13 mouse cellular contexts compared by ENCODE assay signal in genomic region chr2:34355801-34356211, GRCm38 (mm10). TPM values are rescaled to one million over a fixed set of nuclear protein-coding genes. Genes with fewer than 3 reads are reported as not detected.
DNase-seq lines count a peak whose midpoint lies in the region; ATAC-seq lines count a peak whose summit lies in the region.
"Had no signal": no experiment of that assay in that cellular context is flagged by ENCODE, and none has a peak within 500 bp of the region (broad histone marks: within the 10 kb centered on the region; RNA-seq: fewer than 3 reads in every experiment).

No protein-coding gene starts in this region.

- H3K9ac ChIP-seq in limb, embryonic 11.5 days (ENCODE audit: low read length) = no peak overlapping the region
- peak overlapping the region; percentile 56 for H3K9ac ChIP-seq in hindbrain, embryonic 13.5 days
- H3K9ac ChIP-seq: lung, embryonic 15.5 days had no signal

- peaks cover 8% of the 10 kb centered on the region; the same call in 1 of the 2 replicates for H3K4me1 ChIP-seq in limb, embryonic 11.5 days (ENCODE audit: control insufficient read depth, insufficient read depth, low read length)
- peaks cover 34% of the 10 kb centered on the region for H3K4me1 ChIP-seq in limb, embryonic 10.5 days
- H3K4me1 ChIP-seq in hindbrain, embryonic 13.5 days (replicated peaks) = peaks cover 44% of the 10 kb centered on the region

- no peaks in the 10 kb centered on the region for H3K9me3 ChIP-seq in limb, embryonic 11.5 days (ENCODE audit: control insufficient read depth, low read length)
- no peaks in the 10 kb centered on the region for H3K9me3 ChIP-seq in limb, embryonic 10.5 days (replicated peaks)
- no peaks in the 10 kb centered on the region for H3K9me3 ChIP-seq in hindbrain, embryonic 13.5 days
- H3K9me3 ChIP-seq: G1E; lung, embryonic 15.5 days had no signal

- no peak overlapping the region for H3K4me3 ChIP-seq in limb, embryonic 11.5 days (ENCODE audit: low read depth, low read length)
- no peak overlapping the region for H3K4me3 ChIP-seq in limb, embryonic 10.5 days
- H3K4me3 ChIP-seq in hindbrain, embryonic 13.5 days = no peak overlapping the region
- H3K4me3 ChIP-seq: lung, embryonic 15.5 days had no signal

- H3K27ac ChIP-seq in limb, embryonic 11.5 days (replicated peaks; ENCODE audit: low read depth, low read length) = no peak overlapping the region
- no peak overlapping the region for H3K27ac ChIP-seq in limb, embryonic 10.5 days
- peak overlapping the region; percentile 84 for H3K27ac ChIP-seq in hindbrain, embryonic 13.5 days
- H3K27ac ChIP-seq: lung, embryonic 15.5 days had no signal

- 58% methylated on average over 7 of the region's 7 CpGs for WGBS in limb, embryonic 11.5 days
- WGBS in limb, embryonic 10.5 days = 66% methylated on average over 7 of the region's 7 CpGs
- 21% methylated on average over 7 of the region's 7 CpGs for WGBS in hindbrain, embryonic 13.5 days

- no peaks in the 10 kb centered on the region for H3K36me3 ChIP-seq in limb, embryonic 11.5 days (ENCODE audit: control insufficient read depth, insufficient read depth, low read length)
- H3K36me3 ChIP-seq in limb, embryonic 10.5 days = no peaks in the 10 kb centered on the region
- H3K36me3 ChIP-seq in hindbrain, embryonic 13.5 days = no peaks in the 10 kb centered on the region
- H3K36me3 ChIP-seq: G1E had no signal

- no peak overlapping the region for H3K4me2 ChIP-seq in limb, embryonic 11.5 days (ENCODE audit: low read depth, severe bottlenecking)
- peak overlapping the region; percentile 27; the same call in 1 of the 2 replicates for H3K4me2 ChIP-seq in hindbrain, embryonic 13.5 days
- H3K4me2 ChIP-seq: lung, embryonic 15.5 days had no signal

- no peaks in the 10 kb centered on the region for H3K27me3 ChIP-seq in limb, embryonic 11.5 days (ENCODE audit: control insufficient read depth, insufficient read depth, low read length)
- H3K27me3 ChIP-seq in limb, embryonic 10.5 days (ENCODE audit: low read depth, poor library complexity, severe bottlenecking) = no peaks in the 10 kb centered on the region
- no peaks in the 10 kb centered on the region for H3K27me3 ChIP-seq in hindbrain, embryonic 13.5 days
- H3K27me3 ChIP-seq: lung, embryonic 15.5 days had no signal

- no peak for ATAC-seq in limb, embryonic 11.5 days (ENCODE audit: insufficient number of reproducible peaks, low FRiP score, low TSS enrichment, low read depth)
- ATAC-seq in hindbrain, embryonic 13.5 days (ENCODE audit: low FRiP score) = no peak

- peak; percentile 24 for DNase-seq in limb, embryonic 11.5 days (ENCODE audit: low spot score)
- no peak for DNase-seq in limb, embryonic 10.5 days (ENCODE audit: low spot score)
- peak; percentile 60 for DNase-seq in embryo, embryonic 11 days
- DNase-seq in retina, embryonic 14.5 days (ENCODE audit: low spot score) = peak; percentile 33
- no peak for DNase-seq in yolk sac, embryonic 10.5 days (ENCODE audit: low spot score)
- DNase-seq in right cerebral cortex, adult 2 months (ENCODE audit: low spot score in 2 of 2) = no peak
- DNase-seq: heart, postnatal 10 days; kidney, postnatal 36 days; left cerebral cortex, postnatal 4 days; thymus, postnatal 4 days had no signal

RNA-seq across cellular contexts. Expression of gene Pbx3, which starts 17.1 kb away (rescaled TPM):
- 33.5 and 35.0 TPM in 2 replicates for polyA plus RNA-seq in limb, embryonic 11.5 days (2014; fragmentation: Nextera tagmentation; extraction: Ambion mirVana)
- 30.0 and 31.9 TPM in 2 replicates for polyA plus RNA-seq in limb, embryonic 10.5 days (2016; fragmentation: Nextera tagmentation; extraction: Ambion mirVana)
- polyA plus RNA-seq in hindbrain, embryonic 13.5 days (2015; fragmentation: Nextera tagmentation; extraction: Ambion mirVana) = 133 TPM in 2 replicates

RNA-seq across cellular contexts. Expression of gene Mapkap1, which starts 50.8 kb away (rescaled TPM):
- 94.7 and 96.5 TPM in 2 replicates for polyA plus RNA-seq in limb, embryonic 11.5 days (2014; fragmentation: Nextera tagmentation; extraction: Ambion mirVana)
- 80.5 and 96.4 TPM in 2 replicates for polyA plus RNA-seq in limb, embryonic 10.5 days (2016; fragmentation: Nextera tagmentation; extraction: Ambion mirVana)
- 96.6 and 100 TPM in 2 replicates for polyA plus RNA-seq in hindbrain, embryonic 13.5 days (2015; fragmentation: Nextera tagmentation; extraction: Ambion mirVana)

Comparison
In these comparisons a context has a peak if more than half of its experiments do, and no peak if none do; other contexts are left out.
1. DNase-seq: peak in limb, embryonic 11.5 days (single experiment), embryo, embryonic 11 days (single experiment) and retina, embryonic 14.5 days (single experiment); none in limb, embryonic 10.5 days (single experiment), yolk sac, embryonic 10.5 days (single experiment) and right cerebral cortex, adult 2 months (0 of 2).